Mouse (Mus musculus): ENCODE measurements at regions not wholly inside any gene's neighbourhood (a gene's known extent, or its start where the extent isn't known, plus 50 kb on each side); places are given as distances from the start of the nearest gene placed in this dataset.

GRCm38 (mm10) chr1:194041393-194042352, 576.3 kb upstream of the Plxna2 start:
- TF ChIP-seq POLR2A (IDR thresholded peaks at IDR 0.05; ENCODE audit: borderline replicate concordance, low read depth, low read length), result no peak
- TF ChIP-seq CTCF (IDR thresholded peaks at IDR 0.05; ENCODE audit: low read depth, low read length), result no peak
